Mouse (Mus musculus): ENCODE results near the gene Ddx20. TPM values are rescaled to one million over a fixed set of nuclear protein-coding genes. Genes with fewer than 3 reads are reported as not detected.

The Ddx20 gene
- polyA plus RNA-seq, 1 experiment: 21.5 TPM

GRCm38 (mm10) chr3:105714091-105714819 lies 26.9 kb upstream of the Ddx20 start:
- no peak for TF ChIP-seq GATA1 (IDR thresholded peaks at IDR 0.05; ENCODE audit: low read length)

GRCm38 (mm10) chr3:105712827-105713226 lies 25.5 kb upstream of the Ddx20 start:
- no peak for TF ChIP-seq GATA1 (IDR thresholded peaks at IDR 0.05; ENCODE audit: low read length)

- no peak for TF ChIP-seq GATA1 (IDR thresholded peaks at IDR 0.05; ENCODE audit: low read length)
Observed at GRCm38 (mm10) chr3:105711741-105712140, 24.4 kb upstream of the Ddx20 start.

GRCm38 (mm10) chr3:105710246-105710645 lies 22.9 kb upstream of the Ddx20 start:
- TF ChIP-seq GATA1 (IDR thresholded peaks at IDR 0.05; ENCODE audit: low read length): no peak

- TF ChIP-seq GATA1 (IDR thresholded peaks at IDR 0.05; ENCODE audit: low read length): no peak
Observed at GRCm38 (mm10) chr3:105707590-105707989, 20.2 kb upstream of the Ddx20 start.

- no peak for TF ChIP-seq GATA1 (IDR thresholded peaks at IDR 0.05; ENCODE audit: low read length)
Observed at GRCm38 (mm10) chr3:105706366-105707020, 19.1 kb upstream of the Ddx20 start.

- no peak for TF ChIP-seq GATA1 (IDR thresholded peaks at IDR 0.05; ENCODE audit: low read length)
Observed at GRCm38 (mm10) chr3:105705561-105705960, 18.2 kb upstream of the Ddx20 start.

- TF ChIP-seq GATA1 (IDR thresholded peaks at IDR 0.05; ENCODE audit: low read length): no peak
Observed at GRCm38 (mm10) chr3:105705061-105705549, 17.7 kb upstream of the Ddx20 start.

- no peak for TF ChIP-seq GATA1 (IDR thresholded peaks at IDR 0.05; ENCODE audit: low read length)
Observed at GRCm38 (mm10) chr3:105704031-105705008, 16.9 kb upstream of the Ddx20 start, which contains the start of gene Inka2. TSS of gene Inka2 (plus strand) at chr3:105704599.

- TF ChIP-seq GATA1 (IDR thresholded peaks at IDR 0.05; ENCODE audit: low read length): no peak
Observed at GRCm38 (mm10) chr3:105703571-105703970, 16.2 kb upstream of the Ddx20 start.

- TF ChIP-seq GATA1 (IDR thresholded peaks at IDR 0.05; ENCODE audit: low read length): no peak
Observed at GRCm38 (mm10) chr3:105701399-105701798, 14.0 kb upstream of the Ddx20 start.

GRCm38 (mm10) chr3:105699241-105699933 lies 12.0 kb upstream of the Ddx20 start:
- no peak for TF ChIP-seq GATA1 (IDR thresholded peaks at IDR 0.05; ENCODE audit: low read length)

- peak; percentile 73 for TF ChIP-seq GATA1 (IDR thresholded peaks at IDR 0.05; ENCODE audit: low read length)
Observed at GRCm38 (mm10) chr3:105698311-105698710, 10.9 kb upstream of the Ddx20 start.

- no peak for TF ChIP-seq GATA1 (IDR thresholded peaks at IDR 0.05; ENCODE audit: low read length)
Observed at GRCm38 (mm10) chr3:105697148-105697441, 9.7 kb upstream of the Ddx20 start.
